Mouse (Mus musculus) midbrain, embryonic 12.5 days (tissue): ENCODE results near the gene Slmap. TPM values are rescaled to one million over a fixed set of nuclear protein-coding genes. Genes with fewer than 3 reads are reported as not detected.
"Not testable (repeated sequence)": the region's sequence is repeated elsewhere in the genome, so short reads cannot be mapped to it uniquely, and the experiment has no call there.

Source experiments
- ATAC-seq: fragments of 200-750 bp; cut with Nextera tagmentation; 2 replicates; pipeline ENCODE4 v1.8.0; 2017; ENCODE audit warnings: low read depth, moderate TSS enrichment, moderate library complexity; ENCODE audit not compliant: low FRiP score
- H3K27ac ChIP-seq: fragments of 300-500 bp; sonication (generic); replicated peaks from 2 replicates; pipeline ENCODE4 v1.5.1; 2016; ENCODE audit warnings: mild to moderate bottlenecking
- H3K27me3 ChIP-seq: fragments of 300-500 bp; sonication (generic); 2 replicates; pipeline ENCODE4 v1.6.1; 2016; ENCODE audit warnings: mild to moderate bottlenecking
- H3K36me3 ChIP-seq: fragments of 300-500 bp; sonication (generic); 2 replicates; pipeline ENCODE4 v1.6.1; 2016
- H3K4me1 ChIP-seq: fragments of 300-500 bp; sonication (generic); 2 replicates; pipeline ENCODE4 v1.6.1; 2016
- H3K4me2 ChIP-seq: fragments of 300-500 bp; sonication (generic); replicated peaks from 2 replicates; pipeline ENCODE4 v1.6.1; 2016; ENCODE audit warnings: mild to moderate bottlenecking, moderate library complexity
- H3K4me3 ChIP-seq: fragments of 300-500 bp; sonication (generic); 2 replicates; pipeline ENCODE4 v1.5.1; 2016; ENCODE audit warnings: mild to moderate bottlenecking
- H3K9ac ChIP-seq: fragments of 300-500 bp; sonication (generic); replicated peaks from 2 replicates; pipeline ENCODE4 v1.6.1; 2016; ENCODE audit warnings: mild to moderate bottlenecking, moderate library complexity
- H3K9me3 ChIP-seq: fragments of 300-500 bp; sonication (generic); 2 replicates; pipeline ENCODE4 v1.6.1; 2016; ENCODE audit warnings: mild to moderate bottlenecking
- WGBS: fragments of 180-500 bp; shearing (Covaris S2); methylation state at CpG from one replicate; pipeline ENCODE4 v1.1.7; 2016; 5-methylcytosine and 5-hydroxymethylcytosine counted together
- polyA plus RNA-seq: library from polyadenylated mRNA; unstranded; fragments of >200 nt; fragmentation: Nextera tagmentation; extraction: Ambion mirVana; gene quantifications from 2 replicates; pipeline ENCODE4 v1.2.1, GENCODE M21; 2016

The Slmap gene
- polyA plus RNA-seq, 1 experiment from 2014 or later, result 22.1 TPM

GRCm38 (mm10) chr14:26530350-26530749 is 4.4 kb downstream of the Slmap start:
- Histone ChIP-seq H3K9me3 (no peaks in the 10 kb centered on the region), H3K9ac (0 out of 2 replicates have a peak overlapping the region, but pooled peaks have one; percentile 6), H3K4me1 (peaks cover 34% of the 10 kb centered on the region), H3K27me3 (no peaks in the 10 kb centered on the region), H3K36me3 (peaks cover 8% of the 10 kb centered on the region; the same call in 1 of the 2 replicates), H3K4me3 (no peak overlapping the region), H3K27ac (no peak overlapping the region), H3K4me2 (no peak overlapping the region)
- WGBS, result 79% methylated on average over 7 of the region's 7 CpGs
- no peak for ATAC-seq

- no peak overlapping the region for H3K27ac ChIP-seq
- H3K27me3 ChIP-seq, result no peaks in the 10 kb centered on the region
- H3K9ac ChIP-seq, result no peak overlapping the region
- H3K4me2 ChIP-seq, result no peak overlapping the region
- no peak overlapping the region for H3K4me3 ChIP-seq
- 90% methylated on average over 2 of the region's 2 CpGs for WGBS
- ATAC-seq, result no peak
- peaks cover 8% of the 10 kb centered on the region; the same call in 1 of the 2 replicates for H3K36me3 ChIP-seq
- H3K9me3 ChIP-seq, result no peaks in the 10 kb centered on the region
- peaks cover 30% of the 10 kb centered on the region for H3K4me1 ChIP-seq
Measured at GRCm38 (mm10) chr14:26528296-26528695, 6.4 kb downstream of the Slmap start.

GRCm38 (mm10) chr14:26525955-26526354 is 8.8 kb downstream of the Slmap start:
- no peaks in the 10 kb centered on the region for H3K9me3 ChIP-seq
- peaks cover 16% of the 10 kb centered on the region for H3K4me1 ChIP-seq
- peaks cover 8% of the 10 kb centered on the region; the same call in 1 of the 2 replicates for H3K36me3 ChIP-seq
- H3K27ac ChIP-seq, result no peak overlapping the region
- no peak overlapping the region for H3K4me2 ChIP-seq
- no peak overlapping the region for H3K9ac ChIP-seq
- no peak for ATAC-seq
- no peaks in the 10 kb centered on the region for H3K27me3 ChIP-seq
- 52% methylated on average over 3 of the region's 3 CpGs for WGBS
- no peak overlapping the region for H3K4me3 ChIP-seq

- Histone ChIP-seq H3K9ac (no peak overlapping the region), H3K9me3 (no peaks in the 10 kb centered on the region), H3K4me3 (no peak overlapping the region), H3K27ac (no peak overlapping the region), H3K4me1 (peaks cover 4% of the 10 kb centered on the region; the same call in 1 of the 2 replicates), H3K27me3 (no peaks in the 10 kb centered on the region), H3K4me2 (no peak overlapping the region), H3K36me3 (no peaks in the 10 kb centered on the region)
- no peak for ATAC-seq
- WGBS, result 88% methylated on average over 2 of the region's 2 CpGs
Measured at GRCm38 (mm10) chr14:26523082-26523481, 11.6 kb downstream of the Slmap start.

- Histone ChIP-seq H3K4me3 (no peak overlapping the region), H3K27me3 (no peaks in the 10 kb centered on the region), H3K36me3 (no peaks in the 10 kb centered on the region), H3K9me3 (no peaks in the 10 kb centered on the region), H3K4me1 (no peaks in the 10 kb centered on the region), H3K4me2 (no peak overlapping the region), H3K9ac (no peak overlapping the region), H3K27ac (no peak overlapping the region)
- ATAC-seq, result no peak
- WGBS, result 96% methylated on average over 4 of the region's 4 CpGs
Measured at GRCm38 (mm10) chr14:26519831-26520230, 14.9 kb downstream of the Slmap start.

GRCm38 (mm10) chr14:26517843-26518242 is 16.9 kb downstream of the Slmap start:
- Histone ChIP-seq H3K4me2 (no peak overlapping the region), H3K36me3 (no peaks in the 10 kb centered on the region), H3K4me1 (peaks cover 4% of the 10 kb centered on the region; the same call in 1 of the 2 replicates), H3K27ac (no peak overlapping the region), H3K9ac (no peak overlapping the region), H3K27me3 (no peaks in the 10 kb centered on the region), H3K9me3 (no peaks in the 10 kb centered on the region), H3K4me3 (no peak overlapping the region)
- WGBS, result 89% methylated on average over 4 of the region's 4 CpGs
- no peak for ATAC-seq

GRCm38 (mm10) chr14:26516232-26516631 is 18.5 kb downstream of the Slmap start:
- H3K36me3 ChIP-seq, ATAC-seq, H3K27me3 ChIP-seq, H3K4me1 ChIP-seq, H3K9ac ChIP-seq, H3K27ac ChIP-seq, H3K9me3 ChIP-seq, H3K4me2 ChIP-seq, H3K4me3 ChIP-seq: not testable (repeated sequence)
- 81% methylated on average over 2 of the region's 2 CpGs for WGBS

GRCm38 (mm10) chr14:26515802-26516201 is 18.9 kb downstream of the Slmap start:
- no peak overlapping the region for H3K4me3 ChIP-seq
- H3K36me3 ChIP-seq, result no peaks in the 10 kb centered on the region
- no peak overlapping the region for H3K4me2 ChIP-seq
- 84% methylated on average over 9 of the region's 9 CpGs for WGBS
- no peaks in the 10 kb centered on the region for H3K9me3 ChIP-seq
- no peak overlapping the region for H3K27ac ChIP-seq
- no peak overlapping the region for H3K9ac ChIP-seq
- H3K4me1 ChIP-seq, result peaks cover 5% of the 10 kb centered on the region; the same call in 1 of the 2 replicates
- H3K27me3 ChIP-seq, result no peaks in the 10 kb centered on the region
- ATAC-seq, result no peak

- 93% methylated on average over 2 of the region's 2 CpGs for WGBS
Measured at GRCm38 (mm10) chr14:26510545-26510944, 24.2 kb downstream of the Slmap start.

GRCm38 (mm10) chr14:26508150-26508549 is 26.6 kb downstream of the Slmap start:
- H3K9me3 ChIP-seq, result no peaks in the 10 kb centered on the region
- 91% methylated on average over 6 of the region's 6 CpGs for WGBS

More at GRCm38 (mm10) chr14:26510545-26510944, 24.2 kb downstream of the Slmap start:
- H3K27me3 ChIP-seq, result no peaks in the 10 kb centered on the region
- no peak overlapping the region for H3K4me3 ChIP-seq
- H3K4me1 ChIP-seq, result peaks cover 5% of the 10 kb centered on the region; the same call in 1 of the 2 replicates
- no peak overlapping the region for H3K9ac ChIP-seq
- H3K9me3 ChIP-seq, result no peaks in the 10 kb centered on the region
- no peak for ATAC-seq
- no peak overlapping the region for H3K4me2 ChIP-seq
- H3K27ac ChIP-seq, result no peak overlapping the region
- H3K36me3 ChIP-seq, result no peaks in the 10 kb centered on the region

GRCm38 (mm10) chr14:26507361-26507760 is 27.4 kb downstream of the Slmap start:
- H3K4me1 ChIP-seq, result no peaks in the 10 kb centered on the region
- H3K27ac ChIP-seq, result no peak overlapping the region
- no peaks in the 10 kb centered on the region for H3K36me3 ChIP-seq
- H3K9ac ChIP-seq, result no peak overlapping the region
- no peak overlapping the region for H3K4me2 ChIP-seq
- H3K9me3 ChIP-seq, result no peaks in the 10 kb centered on the region
- no peak for ATAC-seq
- H3K27me3 ChIP-seq, result no peaks in the 10 kb centered on the region
- H3K4me3 ChIP-seq, result no peak overlapping the region
- 87% methylated on average over 4 of the region's 4 CpGs for WGBS

More at GRCm38 (mm10) chr14:26508150-26508549, 26.6 kb downstream of the Slmap start:
- no peak for ATAC-seq
- H3K9ac ChIP-seq, result no peak overlapping the region
- no peak overlapping the region for H3K27ac ChIP-seq
- H3K36me3 ChIP-seq, result no peaks in the 10 kb centered on the region
- H3K4me3 ChIP-seq, result no peak overlapping the region
- H3K4me1 ChIP-seq, result peaks cover 2% of the 10 kb centered on the region; the same call in 1 of the 2 replicates
- H3K4me2 ChIP-seq, result no peak overlapping the region
- H3K27me3 ChIP-seq, result no peaks in the 10 kb centered on the region

- Histone ChIP-seq H3K36me3 (no peaks in the 10 kb centered on the region), H3K4me2 (no peak overlapping the region), H3K9me3 (no peaks in the 10 kb centered on the region), H3K4me1 (no peaks in the 10 kb centered on the region), H3K27ac (no peak overlapping the region), H3K9ac (no peak overlapping the region), H3K27me3 (no peaks in the 10 kb centered on the region), H3K4me3 (no peak overlapping the region)
- 98% methylated on average over 4 of the region's 4 CpGs for WGBS
- ATAC-seq, result no peak
Measured at GRCm38 (mm10) chr14:26504541-26504940, 30.2 kb downstream of the Slmap start.
